Mouse (Mus musculus) lung, adult 18-20 months (tissue): ENCODE measurements around the gene Wdr64.
A peak's percentile ranks its signal among the peaks of the same experiment; 100 is the strongest.

Experiments used
- DNase-seq, 2 experiments: peaks; one replicate each; pipeline ENCODE4 v3.0.0; 2022; ENCODE audit warnings: mixed read lengths in 2 of 2

Wdr64 gene

DNA sequence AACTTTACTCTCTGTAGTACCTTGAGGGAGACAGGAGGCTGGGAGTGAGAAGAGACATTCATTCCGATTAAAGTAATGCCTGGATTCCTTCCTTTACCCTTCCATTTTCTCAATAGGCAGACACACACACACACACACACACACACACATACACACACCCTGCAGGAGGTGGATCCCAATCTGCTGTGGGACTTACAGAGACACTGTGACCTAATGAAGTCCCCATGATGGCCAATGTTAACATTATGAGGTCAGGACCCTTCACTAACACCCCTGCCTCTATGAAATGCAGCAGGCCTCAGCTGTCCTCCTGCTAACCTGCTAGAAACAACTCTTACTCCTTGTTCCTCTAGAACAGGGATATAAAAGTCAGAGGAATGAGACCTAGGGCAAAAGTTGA is at the start of gene Wdr64:
Gene Wdr64 (plus strand): TSS at position 301 of the 400 bp plus-strand sequence.
- no peak for DNase-seq

DNA sequence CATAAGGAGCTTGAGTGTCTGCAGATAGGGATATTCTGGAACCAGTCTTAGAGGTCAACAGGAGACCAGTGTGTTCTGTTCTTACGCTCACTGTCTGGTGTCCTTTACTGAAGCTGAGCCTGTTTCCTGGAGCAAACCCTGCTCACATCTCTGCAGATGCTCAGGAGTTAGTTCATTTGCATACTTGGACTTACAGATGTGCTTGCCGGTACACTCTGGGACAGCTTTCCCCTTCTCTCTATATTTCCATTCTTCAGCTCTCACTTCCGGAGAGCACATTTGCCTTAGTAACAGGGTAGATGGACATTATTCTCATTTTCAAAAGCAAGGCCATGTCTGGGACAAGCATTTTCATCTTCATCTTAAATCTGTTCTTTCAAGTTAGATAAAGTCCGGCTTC is 49.8 kb upstream of the Wdr64 start:
- no peak for DNase-seq

DNA sequence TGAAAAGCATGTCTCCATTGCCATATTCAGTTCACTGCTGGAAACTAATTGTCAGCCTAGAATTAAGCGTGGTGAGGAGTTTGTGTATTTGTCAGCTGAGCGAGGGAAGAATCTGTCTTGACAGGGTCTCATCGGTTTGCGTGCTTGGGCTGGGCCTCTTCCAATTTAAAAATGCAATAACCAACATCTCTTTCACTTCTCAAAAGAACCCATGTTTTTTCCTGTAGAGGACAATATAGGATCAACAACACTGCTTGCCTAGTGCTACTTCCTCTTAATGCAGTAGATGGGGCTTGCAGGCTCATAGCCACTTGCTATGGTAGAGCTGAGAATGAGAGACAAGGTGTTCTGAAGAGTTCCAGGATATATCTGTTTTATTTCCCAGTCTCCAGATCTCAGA is 38.5 kb upstream of the Wdr64 start:
- no peak for DNase-seq

DNA sequence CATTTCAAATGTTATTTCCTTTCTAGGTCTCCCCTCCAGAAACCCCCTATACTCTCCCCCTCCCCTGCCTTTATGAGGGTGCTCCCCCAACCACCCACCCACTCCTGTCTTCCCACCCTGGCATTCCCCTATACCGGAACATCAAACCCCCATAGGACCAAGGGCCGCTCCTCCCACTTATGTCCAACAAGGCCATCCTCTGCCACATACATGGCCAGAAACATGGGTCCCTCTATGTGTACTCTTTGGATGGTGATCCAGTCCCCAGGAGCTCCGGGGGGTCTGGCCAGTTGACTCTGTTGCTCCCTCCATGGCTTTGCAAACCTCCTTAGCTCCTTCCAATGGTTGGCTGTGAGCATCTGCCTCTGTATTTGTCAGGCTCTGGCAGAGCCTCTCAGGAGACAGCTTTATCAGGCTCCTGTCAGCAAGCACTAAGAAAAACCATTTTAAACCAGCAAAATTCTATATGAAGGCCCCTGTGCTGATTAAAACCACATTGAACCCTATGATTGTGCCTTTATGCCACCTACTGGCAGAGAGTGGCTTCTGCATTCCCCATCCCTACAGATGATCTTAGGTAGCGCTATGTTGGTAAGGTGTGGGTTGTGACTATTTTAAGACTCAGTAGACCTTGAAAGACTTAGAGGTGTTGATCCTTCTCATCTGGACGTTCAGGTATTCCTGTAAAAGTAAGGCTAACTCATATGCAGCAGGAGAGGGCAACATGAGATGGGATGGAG is 29.6 kb upstream of the Wdr64 start:
- DNase-seq = no peak

DNA sequence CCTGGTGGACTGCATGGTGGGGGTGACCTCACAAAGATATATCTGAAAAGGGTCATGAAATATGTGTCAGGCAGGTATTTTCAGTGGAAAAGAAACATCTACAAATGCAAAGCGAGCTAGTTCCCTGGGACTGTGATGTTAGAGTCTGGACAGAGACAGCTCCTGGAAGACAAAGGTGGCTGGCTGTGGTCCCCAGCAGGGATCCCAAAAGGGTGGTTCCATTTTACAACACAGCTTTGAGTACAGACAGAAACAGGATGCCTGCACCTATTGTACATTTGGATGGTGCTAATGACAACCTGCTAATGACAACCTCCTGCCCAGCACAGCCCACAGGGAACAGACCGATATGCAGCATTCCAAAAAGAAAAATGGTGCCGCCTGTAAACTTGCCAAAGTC is 28.9 kb upstream of the Wdr64 start:
- no peak for DNase-seq

DNA sequence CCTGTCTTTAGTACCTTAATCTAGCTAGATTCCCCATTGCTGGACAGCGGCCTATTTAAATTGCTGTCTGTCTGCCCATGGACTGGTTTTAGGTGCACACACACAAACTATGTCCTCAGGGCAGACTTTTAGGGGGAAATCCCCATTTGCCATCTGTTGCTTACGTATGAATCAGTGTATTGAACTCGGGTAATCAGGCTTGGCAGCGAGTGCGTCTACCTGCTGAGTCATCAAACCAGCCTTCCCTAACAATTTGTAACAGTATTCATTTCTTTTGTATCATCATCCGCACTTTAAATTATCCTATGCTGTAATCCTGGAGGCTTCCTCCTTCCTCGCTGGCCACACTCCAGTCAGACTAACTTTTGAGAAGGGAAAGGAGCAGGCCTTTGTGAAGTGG is 28.4 kb upstream of the Wdr64 start:
- DNase-seq = no peak

DNA sequence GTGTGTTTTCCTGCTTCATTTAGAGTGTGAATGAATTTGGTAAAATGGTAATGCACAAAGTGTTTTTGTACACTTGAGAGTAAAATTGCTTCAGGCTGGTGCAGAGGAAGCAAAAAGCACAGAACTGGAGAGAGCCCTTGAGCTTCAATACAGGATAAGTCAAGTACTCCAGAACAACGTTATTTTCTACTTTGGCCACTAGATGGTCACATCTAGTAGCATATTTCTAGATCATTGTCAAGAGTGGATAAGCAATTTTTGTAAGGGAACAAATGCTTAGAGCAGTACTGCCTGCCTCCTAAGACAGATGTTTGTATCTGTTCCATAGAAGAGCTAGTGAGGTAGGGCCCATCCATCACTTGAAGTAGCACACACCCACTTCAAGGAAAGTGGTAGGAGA is 26.8 kb upstream of the Wdr64 start:
- DNase-seq = no peak

DNA sequence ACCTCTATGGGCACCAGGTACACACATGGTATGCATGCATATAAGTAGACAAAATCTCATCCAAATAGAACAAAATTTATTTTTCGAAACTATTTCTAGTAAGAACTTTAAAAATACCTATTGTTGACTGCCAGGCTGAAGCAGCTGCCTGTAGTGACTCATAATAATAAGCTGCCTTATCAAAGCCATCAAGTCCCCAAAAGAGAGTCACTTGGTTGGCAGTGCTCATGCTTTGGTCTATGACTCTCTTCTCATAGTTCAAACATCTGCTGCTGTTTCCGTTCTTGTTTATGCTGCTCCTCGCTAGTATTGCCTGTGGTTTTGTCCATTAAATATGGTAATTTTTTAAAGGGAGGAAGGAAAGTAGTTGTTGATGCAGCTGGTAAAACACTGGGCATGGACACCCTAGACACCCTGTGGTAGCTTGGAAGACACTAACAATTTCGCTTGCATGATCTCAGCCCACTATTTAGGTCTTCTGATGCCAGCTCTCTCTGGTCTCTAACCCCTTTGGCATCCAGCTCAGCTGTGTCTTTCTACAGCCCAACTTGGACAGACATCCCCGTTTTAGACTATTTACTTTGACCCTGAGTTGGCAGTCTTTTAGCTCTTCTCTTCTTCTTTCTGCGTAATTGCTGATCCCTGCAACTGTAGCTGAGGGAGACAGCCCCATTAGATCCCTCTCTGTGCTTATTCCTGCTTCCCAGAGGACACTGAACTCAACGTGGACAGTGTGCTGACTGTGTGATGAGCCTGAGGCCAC is 24.6 kb upstream of the Wdr64 start:
- no peak for DNase-seq

DNA sequence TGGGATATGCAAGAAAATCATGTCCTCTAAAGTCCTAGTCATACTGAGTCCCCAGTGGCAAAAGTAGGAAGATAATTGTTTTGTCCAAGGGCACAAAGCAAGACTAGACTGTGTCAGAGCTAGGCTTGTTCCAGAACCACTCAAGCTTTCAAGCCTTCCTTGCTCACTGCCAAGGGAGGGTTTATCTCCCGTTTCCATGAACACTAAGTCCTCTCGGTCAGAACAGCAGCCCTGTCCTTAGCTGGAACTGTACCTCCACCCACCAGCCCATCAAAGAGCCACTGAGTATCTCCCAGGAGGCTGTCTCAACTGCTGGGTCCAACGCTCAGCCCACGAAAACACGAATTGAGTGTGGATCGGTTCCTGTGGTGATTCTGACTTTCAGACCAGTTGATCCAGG is 23.3 kb upstream of the Wdr64 start:
- no peak for DNase-seq

DNA sequence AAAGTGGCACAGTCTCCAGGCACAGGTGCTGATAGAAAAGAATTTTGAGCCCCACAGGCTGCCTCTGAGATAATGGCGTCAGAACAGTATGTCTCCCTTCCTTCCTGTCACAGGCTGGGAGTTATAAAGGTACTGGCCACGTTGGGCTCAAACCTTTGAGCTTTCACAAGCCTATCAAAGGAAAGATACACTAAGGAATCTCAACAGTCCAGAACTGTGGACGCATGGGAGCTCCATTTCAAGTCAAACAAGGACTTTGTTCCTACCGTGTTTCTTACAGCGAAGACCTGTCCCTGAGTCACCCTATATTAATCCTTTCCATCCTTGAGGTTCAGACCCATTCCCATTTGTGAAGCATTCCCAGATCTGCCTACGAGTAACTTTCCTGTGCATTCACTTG is 20.9 kb upstream of the Wdr64 start:
- DNase-seq = no peak

DNA sequence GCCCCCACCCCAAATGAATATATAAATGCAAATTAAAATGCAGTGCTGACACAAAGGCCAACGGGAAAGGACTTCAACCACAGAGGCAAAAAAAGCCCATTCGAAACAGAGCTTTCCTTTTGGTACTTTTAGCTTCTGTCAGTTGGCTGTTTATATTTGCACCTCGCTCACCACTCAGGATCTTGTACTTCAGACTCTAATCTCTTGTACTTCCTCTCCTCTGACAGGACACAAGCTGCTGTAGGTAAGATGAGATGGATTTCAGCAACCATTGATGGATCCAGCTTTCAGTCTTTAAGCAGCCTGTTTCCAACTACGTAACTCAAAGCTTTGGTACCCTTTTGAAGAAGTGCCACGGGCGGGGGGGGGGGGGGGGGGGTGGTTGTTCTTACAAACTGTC is 17.4 kb upstream of the Wdr64 start:
- DNase-seq = no peak

DNA sequence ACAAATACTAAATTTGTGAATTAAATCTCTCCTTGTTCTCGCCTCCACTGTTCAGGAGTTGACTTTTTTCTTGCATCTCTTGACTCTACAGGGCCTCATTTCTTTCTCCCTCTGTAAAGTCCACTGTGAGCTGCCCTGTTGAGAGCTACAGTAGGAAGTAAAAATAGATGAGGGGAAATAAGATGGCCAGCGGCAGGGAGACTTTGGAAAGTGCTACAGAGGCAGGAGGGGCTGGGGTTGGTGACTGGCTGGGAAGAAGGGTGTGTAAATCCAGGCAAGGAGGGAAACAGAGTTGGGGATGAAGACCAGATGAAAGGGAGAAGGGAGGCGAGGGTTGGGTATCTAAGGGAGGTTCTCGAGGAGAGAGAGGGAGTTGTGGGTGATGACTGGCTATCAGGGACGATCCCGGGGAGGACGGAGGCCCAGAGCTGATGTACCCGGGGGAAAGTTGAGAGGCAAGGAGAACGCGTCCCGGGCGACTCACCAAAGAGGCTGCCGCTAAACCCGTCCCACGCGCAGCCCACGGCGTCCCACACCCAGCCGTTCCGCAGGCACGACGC is 6.6 kb upstream of the Wdr64 start:
- DNase-seq = no peak

DNA sequence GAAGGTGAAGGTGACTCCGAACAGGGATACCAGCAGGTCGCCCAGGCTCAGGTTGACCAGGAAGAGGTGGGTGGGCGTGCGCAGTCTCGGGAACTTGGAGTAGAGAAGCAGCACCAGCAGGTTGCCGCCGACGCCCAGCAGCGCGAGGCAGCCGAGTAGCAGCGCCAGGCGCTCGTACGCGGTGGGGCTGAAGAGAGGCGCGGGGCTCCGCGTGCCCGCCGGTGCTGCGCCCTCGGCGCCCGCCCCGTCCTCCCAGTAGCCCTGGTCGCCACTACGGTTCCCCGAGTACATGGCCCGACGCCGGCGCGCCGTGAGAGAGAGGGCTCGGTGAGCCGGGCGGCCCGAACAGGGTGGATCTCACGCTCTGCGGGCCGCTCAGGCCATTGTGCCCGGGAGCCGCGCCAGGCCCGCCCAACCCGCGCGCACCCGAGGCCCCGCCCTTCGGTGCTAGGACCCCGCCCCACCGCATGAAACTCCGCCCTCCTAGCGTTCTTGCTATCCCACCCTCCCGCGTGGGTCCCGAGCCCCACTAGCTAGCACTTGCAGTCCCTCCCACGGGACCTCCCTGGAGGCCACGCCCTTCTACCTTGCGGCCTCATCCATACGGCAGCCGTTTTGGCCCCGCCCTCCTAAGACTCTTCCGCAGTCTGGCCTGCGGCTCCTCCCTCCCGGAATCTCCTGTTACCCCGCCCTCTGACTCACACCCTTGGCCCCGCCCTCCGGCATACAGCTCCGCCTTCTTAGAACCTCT is 6.0 kb upstream of the Wdr64 start, which contains the start of the genes Opn3 and Chml:
Gene Opn3 (minus strand): TSS at position 531 of the 751 bp plus-strand sequence.
Gene Chml (minus strand): TSS at position 656 of the 751 bp plus-strand sequence.
- peak; percentile 99 for DNase-seq

DNA sequence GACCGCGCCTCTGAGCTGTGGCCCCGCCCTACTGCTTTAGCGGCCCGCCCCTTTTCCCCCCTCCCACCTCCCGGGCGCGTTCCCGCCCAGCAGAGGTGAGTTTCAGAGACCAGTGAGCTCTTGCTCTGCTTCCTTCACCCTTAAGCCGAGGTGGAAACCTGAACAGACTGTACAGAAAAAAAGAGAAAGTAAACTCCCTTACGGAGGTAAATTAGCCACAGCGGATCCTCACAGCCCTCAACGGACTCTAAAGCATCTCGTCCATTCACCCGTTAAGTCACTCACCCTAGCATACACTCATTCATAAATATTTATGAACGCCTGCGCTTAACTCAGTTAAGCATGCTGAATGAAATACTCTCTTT is 5.4 kb upstream of the Wdr64 start:
- no peak for DNase-seq

DNA sequence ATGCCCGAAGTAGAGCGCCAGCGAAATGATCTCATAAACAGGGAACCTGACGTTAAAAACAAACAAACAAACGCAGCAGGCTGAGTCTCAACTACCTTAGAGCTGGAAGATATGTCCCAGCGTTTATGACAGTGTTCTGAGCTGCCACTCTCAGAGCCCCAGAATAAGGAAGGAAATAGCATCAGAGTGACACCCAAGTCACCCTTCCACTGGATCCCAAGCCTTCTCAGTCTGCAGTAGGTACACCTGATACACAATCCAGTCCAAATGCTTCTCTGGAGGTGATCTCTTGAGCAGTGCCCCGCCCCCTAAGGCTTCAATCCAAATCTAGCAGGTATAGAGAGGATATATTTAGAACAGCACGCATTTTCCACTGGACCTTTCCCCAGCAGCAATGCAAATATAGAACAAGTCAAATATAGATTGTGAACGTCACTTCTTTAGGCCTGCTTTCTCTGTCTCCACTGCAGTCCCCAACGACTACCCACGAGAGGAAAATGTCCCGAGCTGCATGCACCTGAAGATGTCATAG is 4.9 kb upstream of the Wdr64 start:
- peak; percentile 21 to 26 for DNase-seq

DNA sequence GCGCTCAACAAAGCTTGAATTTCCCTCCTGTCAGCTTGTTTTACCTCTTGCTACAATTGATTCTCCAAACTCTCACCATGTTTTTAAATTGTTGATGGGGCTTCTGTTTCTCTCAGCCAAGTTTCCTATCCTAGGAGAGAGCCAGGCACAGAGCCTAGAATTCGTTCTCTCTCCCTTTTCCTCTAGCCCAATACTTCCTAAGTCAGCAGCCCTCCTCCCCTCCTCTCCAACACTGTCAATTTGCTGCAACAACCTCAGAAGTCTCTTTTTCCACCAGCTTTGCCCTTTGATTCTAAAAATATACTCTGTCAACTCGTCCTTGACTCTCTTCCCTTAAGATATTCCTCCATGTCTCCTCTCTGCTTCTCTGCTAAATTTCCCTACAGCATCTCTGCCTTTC is 982 bp downstream of the Wdr64 start:
- DNase-seq = no peak

DNA sequence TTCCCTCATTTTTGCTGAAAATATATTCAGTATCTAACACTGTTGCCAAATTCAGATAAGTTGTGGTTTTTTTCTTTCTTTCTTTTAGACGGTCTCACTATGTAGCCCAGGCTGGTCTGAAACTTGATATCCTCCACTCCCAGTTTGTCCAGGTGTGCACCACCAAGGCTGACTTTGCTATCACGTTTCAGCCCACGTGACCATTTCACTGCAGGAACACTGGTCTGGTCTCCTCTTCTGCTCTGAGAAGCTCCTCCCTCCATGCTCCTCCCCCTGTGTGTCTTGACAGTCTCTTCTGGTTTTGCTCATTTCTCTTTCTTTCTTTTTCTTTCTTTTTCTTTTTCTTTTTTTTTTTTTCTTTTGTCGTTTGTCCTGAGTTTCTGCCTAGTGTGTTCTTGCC is 1.4 kb downstream of the Wdr64 start:
- DNase-seq = peak; percentile 10 to 31

DNA sequence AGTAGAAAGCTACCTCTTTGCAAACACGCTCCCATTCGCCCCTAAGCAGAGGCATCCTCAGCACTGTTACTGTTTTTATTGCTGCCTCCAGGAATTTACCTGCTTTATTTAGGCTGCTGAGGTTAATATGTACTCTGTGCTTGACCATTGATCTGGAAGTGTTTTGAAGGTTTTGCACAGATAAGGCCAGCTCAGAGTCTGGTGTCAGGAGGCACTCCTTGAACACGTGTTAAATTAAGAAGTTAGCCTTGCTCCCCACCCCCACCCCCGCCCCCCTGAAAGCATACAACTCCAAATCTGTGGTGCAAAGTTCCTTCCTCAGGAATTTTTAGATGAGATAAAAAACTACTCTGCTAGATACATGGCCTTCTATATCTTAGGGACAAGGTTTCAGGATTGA is 2.8 kb downstream of the Wdr64 start:
- DNase-seq = no peak

DNA sequence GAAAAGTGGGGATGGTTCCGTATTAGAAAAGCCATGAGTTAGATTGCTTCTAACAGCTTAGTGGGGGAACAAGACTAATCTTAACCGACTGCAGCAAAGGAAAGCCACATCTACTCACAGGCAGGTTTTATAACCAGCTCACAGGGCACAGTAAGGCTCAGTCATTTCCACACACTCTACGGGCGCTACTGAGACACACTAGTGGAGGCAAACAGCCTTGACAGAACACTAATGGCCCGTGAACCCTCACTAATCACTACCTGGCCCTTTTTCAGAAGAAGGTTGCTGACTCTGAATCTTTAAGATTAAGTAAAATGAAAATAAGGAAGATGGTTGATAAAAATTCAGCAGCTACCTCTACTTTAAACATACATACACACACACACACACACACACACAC is 9.2 kb downstream of the Wdr64 start:
- no peak for DNase-seq

DNA sequence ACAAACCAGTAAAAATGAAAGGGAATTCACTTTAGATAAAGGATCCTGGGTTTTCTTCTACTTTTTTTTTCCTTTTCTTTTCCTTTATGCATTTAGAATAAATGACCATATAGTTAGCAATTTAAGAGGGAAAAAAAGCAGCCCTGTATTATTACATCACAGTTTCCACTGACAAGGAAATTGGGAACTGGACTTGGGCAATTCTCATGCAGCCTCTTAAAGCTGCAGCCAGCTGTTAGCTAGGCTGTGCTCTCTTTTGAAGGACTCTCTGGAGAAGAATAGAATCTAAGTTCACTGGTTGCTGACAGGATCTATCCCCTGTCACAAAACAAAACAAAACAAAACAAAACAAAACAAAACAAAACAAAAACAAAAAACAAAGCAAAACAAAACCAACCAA is 9.6 kb downstream of the Wdr64 start:
- DNase-seq = no peak

DNA sequence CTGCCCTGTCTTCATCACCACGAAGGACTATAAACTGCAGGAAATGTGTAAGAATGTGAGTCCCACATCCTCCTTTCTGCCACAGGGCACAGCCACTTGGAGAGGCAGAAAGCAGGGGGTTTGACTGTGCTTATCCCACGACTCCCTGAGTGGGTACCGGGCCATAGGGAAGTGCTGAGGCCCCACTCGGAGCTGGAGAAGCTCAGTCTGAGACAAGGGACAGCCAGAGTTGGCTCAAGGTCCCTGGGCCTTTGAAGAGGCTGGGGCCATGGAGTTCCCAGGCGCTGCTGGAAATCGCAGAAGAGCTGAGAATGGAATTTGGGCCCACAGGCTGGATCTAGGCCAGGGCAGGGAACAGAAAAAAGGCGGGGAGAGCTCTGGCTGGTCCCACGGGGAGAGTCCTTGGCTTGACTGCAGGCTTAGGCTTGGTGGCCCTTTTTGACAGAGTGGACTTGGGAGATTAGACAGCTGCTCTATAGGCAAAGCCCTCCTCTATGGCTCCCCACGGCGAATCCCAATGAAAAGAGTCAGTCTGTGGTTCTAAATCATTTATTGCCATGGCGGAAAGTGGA is 14.0 kb downstream of the Wdr64 start:
- no peak for DNase-seq

DNA sequence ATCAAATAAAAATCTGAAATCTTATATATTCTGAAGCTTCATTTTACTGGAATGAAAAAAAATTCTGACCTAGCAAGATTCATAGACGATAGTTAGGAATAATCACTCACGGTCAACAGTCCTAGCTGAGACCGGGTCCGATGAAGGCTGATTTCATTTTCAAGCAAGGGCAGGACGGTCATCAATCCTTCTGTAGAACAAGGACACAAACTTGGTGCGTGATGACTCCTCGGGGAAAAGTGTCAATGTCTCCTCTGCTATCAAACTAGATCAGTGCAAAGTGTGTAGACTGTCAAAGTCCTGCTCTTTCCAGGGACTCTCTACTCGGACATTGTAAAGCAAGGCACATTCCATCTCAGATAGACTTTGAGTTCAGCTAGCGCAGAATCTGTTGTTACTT is 18.4 kb downstream of the Wdr64 start:
- no peak for DNase-seq

DNA sequence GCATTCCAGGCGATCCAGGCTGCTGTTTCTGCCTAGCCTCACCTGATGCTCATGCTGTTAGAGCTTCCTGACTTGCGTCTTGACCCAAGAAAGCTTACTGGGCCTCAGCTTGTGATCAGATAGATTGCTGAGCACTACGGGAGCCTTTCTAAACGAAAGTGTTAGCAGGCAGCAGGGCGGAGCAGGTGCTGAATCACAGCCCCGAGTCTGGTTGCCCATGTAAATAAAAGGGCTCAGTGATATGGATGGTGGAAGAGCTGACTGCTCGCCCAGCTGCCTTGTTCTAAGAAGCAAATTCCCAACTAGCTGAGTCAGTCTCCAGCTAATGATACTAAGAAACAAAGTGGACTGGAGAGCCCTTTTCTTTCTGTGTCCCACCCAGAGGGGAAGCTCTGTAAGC is 27.4 kb downstream of the Wdr64 start:
- DNase-seq = no peak
